Mouse (Mus musculus) spleen, adult 2 months (tissue): ENCODE data around the gene Ptprk.

Source experiments
- CTCF ChIP-seq: fragments of 200-500 bp; IDR thresholded peaks from 2 replicates; pipeline ENCODE4 v1.5.1; 2011; ENCODE audit warnings: mild to moderate bottlenecking, inconsistent platforms; ENCODE audit not compliant: insufficient read depth, insufficient read length, insufficient replicate concordance; ENCODE audit errors: extremely low read depth
- POLR2A ChIP-seq: fragments of 200-500 bp; IDR thresholded peaks from 2 replicates; pipeline ENCODE4 v1.6.1; 2011; ENCODE audit warnings: low read depth, low read length, inconsistent platforms

DNA sequence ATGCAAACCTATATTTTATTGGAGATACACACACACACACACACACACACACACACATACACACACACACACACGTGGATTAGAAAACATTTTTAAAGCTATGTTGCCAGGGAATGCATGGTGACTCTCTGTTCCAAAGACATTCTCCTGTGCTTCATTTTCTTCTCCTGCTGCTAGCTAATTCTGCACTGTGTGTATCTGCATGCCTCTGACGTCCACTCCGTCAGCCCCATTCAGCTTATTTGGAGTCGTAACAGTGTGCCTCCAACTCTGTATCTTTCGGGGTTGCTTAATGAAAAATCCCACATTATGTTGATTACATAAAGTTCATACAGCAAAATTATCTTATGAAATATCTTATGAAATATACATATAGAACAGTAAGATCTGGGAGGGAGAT lies 316.5 kb downstream of the Ptprk start:
- TF ChIP-seq POLR2A (no peak), CTCF (no peak)
